Mouse (Mus musculus) liver, embryonic 14.5 days (tissue): ENCODE measurements around the gene Pcbp3. TPM values are rescaled to one million over a fixed set of nuclear protein-coding genes. Genes with fewer than 3 reads are reported as not detected.

Experiments used
- ATAC-seq: fragments of 200-750 bp; cut with Nextera tagmentation; 2 replicates; pipeline ENCODE4 v1.8.0; 2017; ENCODE audit warnings: moderate number of reproducible peaks, mild to moderate bottlenecking, moderate library complexity; ENCODE audit not compliant: insufficient read depth
- DNase-seq, 3 experiments: peaks; one replicate each; pipeline ENCODE4 v3.0.0-alpha.2; 2012 to 2013; ENCODE audit warnings: low read depth in 3 of 3, low spot score in 3 of 3
- H3K27ac ChIP-seq: fragments of 300-500 bp; sonication (generic); 2 replicates; pipeline ENCODE4 v1.5.1; 2014; ENCODE audit warnings: moderate library complexity, mild to moderate bottlenecking, control low read depth, inconsistent platforms
- H3K27me3 ChIP-seq: fragments of 300-500 bp; sonication (generic); 2 replicates; pipeline ENCODE4 v1.6.1; 2014; ENCODE audit warnings: mild to moderate bottlenecking, low read length, moderate library complexity; ENCODE audit not compliant: control insufficient read depth, insufficient read depth
- H3K36me3 ChIP-seq: fragments of 300-500 bp; sonication (generic); replicated peaks from 2 replicates; pipeline ENCODE4 v1.6.1; 2014; ENCODE audit warnings: low read depth; ENCODE audit not compliant: control insufficient read depth, insufficient read depth
- H3K4me1 ChIP-seq, 2 experiments: fragments of 200-500 bp in 1 of 2; fragments of 300-500 bp in 1 of 2; sonication (generic) in 1 of 2; replicated peaks; 2 replicates each; pipeline ENCODE4 v1.6.1; 2012 to 2014; ENCODE audit warnings: antibody characterized with exemption in 1 of 2, inconsistent platforms in 1 of 2, low read length in 1 of 2; ENCODE audit not compliant: control insufficient read depth in 2 of 2, insufficient read depth in 2 of 2
- H3K4me2 ChIP-seq: fragments of 300-500 bp; sonication (generic); 2 replicates; pipeline ENCODE4 v1.6.1; 2014; ENCODE audit warnings: low read depth, mild to moderate bottlenecking, control low read depth, moderate library complexity
- H3K4me3 ChIP-seq, 2 experiments: fragments of 200-500 bp in 1 of 2; fragments of 300-500 bp in 1 of 2; sonication (generic) in 1 of 2; 2 replicates each; pipeline ENCODE4 v1.5.1; 2012 to 2014; ENCODE audit warnings: low read depth in 2 of 2, low read length in 2 of 2, mild to moderate bottlenecking in 2 of 2, control low read depth in 1 of 2, inconsistent platforms in 1 of 2, moderate library complexity in 1 of 2; ENCODE audit not compliant: insufficient read depth in 1 of 2
- H3K9ac ChIP-seq: fragments of 300-500 bp; sonication (generic); replicated peaks from 2 replicates; pipeline ENCODE4 v1.6.1; 2014; ENCODE audit warnings: mild to moderate bottlenecking, control low read depth, moderate library complexity
- H3K9me3 ChIP-seq: fragments of 300-500 bp; sonication (generic); 2 replicates; pipeline ENCODE4 v1.6.1; 2016; ENCODE audit warnings: low read length, mixed read lengths; ENCODE audit not compliant: control insufficient read depth
- CTCF ChIP-seq: IDR thresholded peaks from 2 replicates; pipeline ENCODE4 v1.5.1; 2016; ENCODE audit warnings: antibody characterized with exemption, low read depth, control low read depth
- EP300 ChIP-seq: IDR thresholded peaks from 2 replicates; pipeline ENCODE4 v1.6.1; 2016; ENCODE audit warnings: antibody characterized with exemption, low read depth
- WGBS: fragments of 180-500 bp; shearing (Covaris S2); extraction: QIAGEN DNeasy Blood & Tissue Kit; methylation state at CpG from one replicate; pipeline ENCODE4 v1.1.7; 2014; ENCODE audit not compliant: insufficient replicate concordance; 5-methylcytosine and 5-hydroxymethylcytosine counted together
- polyA plus RNA-seq, 2 experiments: library from polyadenylated mRNA; depleted of rRNA in 1 of 2; stranded (reverse) in 1 of 2; unstranded in 1 of 2; fragments of >200 nt; fragmentation: Nextera tagmentation in 1 of 2; extraction: Ambion mirVana in 1 of 2; gene quantifications; 2 replicates each; pipeline versions ENCODE4 v1.2.1 to v1.2.3; 2012 to 2014

Gene Pcbp3
- polyA plus RNA-seq, 2 experiments = 2.0 to 2.6 TPM

DNA sequence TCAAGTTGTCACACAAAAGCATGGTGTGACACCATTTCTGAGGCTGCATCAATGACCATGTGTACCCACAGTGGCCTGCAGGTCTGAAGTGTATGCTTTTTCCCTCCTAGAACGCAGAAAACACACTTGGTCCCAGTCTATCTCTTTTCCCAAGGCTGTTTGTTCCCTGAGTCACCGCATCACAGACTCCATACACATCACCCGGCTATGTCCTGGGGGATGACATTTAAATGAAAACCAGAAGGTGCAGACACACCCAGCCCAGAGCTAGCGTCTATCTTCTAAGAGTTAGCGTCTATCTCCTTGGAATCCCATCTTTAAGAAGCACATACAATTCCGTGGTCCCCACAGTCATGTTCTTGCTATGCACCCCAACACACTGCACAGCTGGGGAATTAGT, 192.1 kb downstream of the Pcbp3 start:
- WGBS = 67% methylated on average over 6 of the region's 6 CpGs
- no peaks in the 10 kb centered on the region for H3K4me1 ChIP-seq
- DNase-seq (no peak), ATAC-seq (no peak)
- no peak overlapping the region for H3K4me3 ChIP-seq
- no peaks in the 10 kb centered on the region for H3K36me3 ChIP-seq
- H3K4me2 ChIP-seq = no peak overlapping the region
- H3K27me3 ChIP-seq = no peaks in the 10 kb centered on the region
- TF ChIP-seq EP300 (no peak), CTCF (no peak)
- no peak overlapping the region for H3K9ac ChIP-seq
- no peak overlapping the region for H3K27ac ChIP-seq
- no peaks in the 10 kb centered on the region for H3K9me3 ChIP-seq

DNA sequence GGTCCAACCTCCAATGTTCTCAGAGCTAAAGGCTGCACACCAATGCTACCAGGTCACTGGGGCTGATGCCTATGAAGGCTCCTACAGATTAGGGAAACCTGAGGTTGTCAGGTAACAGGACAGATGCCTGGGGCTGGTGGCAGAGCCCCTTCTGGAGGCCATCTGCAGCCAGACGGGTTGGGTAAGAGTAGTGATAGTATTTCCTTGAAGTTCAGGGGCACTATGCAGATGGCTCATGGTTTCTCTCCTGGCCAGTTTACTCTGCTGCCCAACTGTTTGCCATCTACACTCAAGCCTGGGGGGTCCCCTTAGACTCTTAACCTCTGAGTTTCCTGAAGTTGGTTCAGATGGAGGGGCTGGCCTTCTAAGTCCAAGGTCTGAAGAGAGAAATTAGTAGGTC, 195.5 kb downstream of the Pcbp3 start:
- Histone ChIP-seq H3K27ac (no peak overlapping the region), H3K9ac (no peak overlapping the region), H3K9me3 (no peaks in the 10 kb centered on the region), H3K4me2 (no peak overlapping the region), H3K36me3 (no peaks in the 10 kb centered on the region), H3K27me3 (no peaks in the 10 kb centered on the region), H3K4me3 (no peak overlapping the region), H3K4me1 (no peaks in the 10 kb centered on the region)
- no peak for ATAC-seq
- TF ChIP-seq EP300 = no peak
- TF ChIP-seq CTCF = no peak
- 55% methylated on average over 1 of the region's 1 CpGs for WGBS
- no peak for DNase-seq

DNA sequence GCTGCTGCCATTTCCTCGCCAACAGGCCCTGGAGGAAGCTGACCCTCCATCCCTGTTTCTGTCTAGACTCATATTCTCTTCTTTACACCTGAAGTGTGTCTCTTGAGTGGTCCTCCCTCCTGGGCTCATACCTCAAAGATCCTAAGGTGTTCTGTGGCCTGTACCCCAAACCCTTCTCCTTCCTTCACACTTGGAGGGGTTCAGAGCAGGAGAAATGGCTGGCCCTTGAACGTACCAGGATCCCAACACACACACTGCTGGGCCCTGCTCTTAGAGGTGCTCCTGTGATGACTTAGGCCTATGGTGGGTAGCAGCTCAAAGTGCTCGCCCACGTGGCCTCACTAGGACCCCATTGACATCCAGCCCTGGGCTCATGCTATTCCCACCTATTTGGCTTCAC, 196.8 kb downstream of the Pcbp3 start:
- no peaks in the 10 kb centered on the region for H3K4me1 ChIP-seq
- H3K9me3 ChIP-seq = no peaks in the 10 kb centered on the region
- no peak overlapping the region for H3K4me3 ChIP-seq
- no peaks in the 10 kb centered on the region for H3K36me3 ChIP-seq
- H3K27me3 ChIP-seq = no peaks in the 10 kb centered on the region
- 62% methylated on average over 4 of the region's 4 CpGs for WGBS
- TF ChIP-seq EP300 (no peak), CTCF (no peak)
- no peak overlapping the region for H3K4me2 ChIP-seq
- ATAC-seq (no peak), DNase-seq (no peak)
- no peak overlapping the region for H3K27ac ChIP-seq
- no peak overlapping the region for H3K9ac ChIP-seq

DNA sequence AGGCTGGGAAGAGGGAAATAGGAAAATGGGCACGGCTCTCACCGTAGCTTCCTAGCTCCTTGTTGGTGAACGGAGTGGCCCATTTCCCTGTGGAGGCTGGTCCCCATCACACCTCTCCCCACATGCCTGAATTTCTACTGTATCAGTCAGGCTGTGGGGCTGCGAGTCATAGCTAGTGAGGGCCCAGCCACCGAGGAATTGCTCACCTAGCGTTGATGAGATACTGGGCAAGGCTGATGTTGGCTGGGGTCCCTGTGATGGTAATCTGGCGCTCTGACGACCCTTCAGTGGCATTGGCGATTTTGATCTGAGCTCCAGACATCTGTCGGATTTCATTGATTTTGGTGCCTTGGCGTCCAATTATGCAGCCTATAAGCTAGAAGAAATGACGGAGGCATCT, 198.7 kb downstream of the Pcbp3 start:
- Histone ChIP-seq H3K36me3 (no peaks in the 10 kb centered on the region), H3K27ac (no peak overlapping the region), H3K4me2 (no peak overlapping the region), H3K27me3 (no peaks in the 10 kb centered on the region), H3K4me1 (no peaks in the 10 kb centered on the region), H3K9me3 (no peaks in the 10 kb centered on the region), H3K9ac (no peak overlapping the region), H3K4me3 (no peak overlapping the region)
- TF ChIP-seq EP300 = no peak
- no peak for TF ChIP-seq CTCF
- ATAC-seq = no peak
- no peak for DNase-seq
- WGBS = 80% methylated on average over 12 of the region's 12 CpGs

DNA sequence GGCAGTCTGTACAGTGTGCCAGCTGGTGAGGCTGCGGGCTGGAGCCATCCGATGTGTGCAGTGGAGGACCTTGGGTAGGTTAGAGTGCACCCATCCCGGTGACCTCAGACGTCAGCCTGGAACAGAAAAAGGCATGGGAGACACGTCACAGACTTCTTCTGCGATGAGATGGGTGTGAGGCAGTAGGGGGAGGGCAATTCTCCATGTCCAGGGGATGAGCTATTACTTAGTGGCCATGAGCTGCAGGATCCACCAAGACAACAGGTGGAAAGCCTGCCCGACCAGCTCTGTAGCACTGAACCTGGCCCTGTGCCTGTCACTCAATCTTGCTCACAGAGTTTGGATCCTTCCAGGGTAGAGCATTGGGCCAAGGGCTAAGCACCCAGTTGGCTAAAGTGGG, 199.3 kb downstream of the Pcbp3 start:
- Histone ChIP-seq H3K27ac (no peak overlapping the region), H3K9me3 (no peaks in the 10 kb centered on the region), H3K4me2 (no peak overlapping the region), H3K4me3 (no peak overlapping the region), H3K36me3 (no peaks in the 10 kb centered on the region), H3K4me1 (no peaks in the 10 kb centered on the region), H3K9ac (no peak overlapping the region), H3K27me3 (no peaks in the 10 kb centered on the region)
- ATAC-seq (no peak), DNase-seq (no peak)
- WGBS = 62% methylated on average over 7 of the region's 7 CpGs
- TF ChIP-seq CTCF (no peak), EP300 (no peak)
